In the genomic region with DNA sequence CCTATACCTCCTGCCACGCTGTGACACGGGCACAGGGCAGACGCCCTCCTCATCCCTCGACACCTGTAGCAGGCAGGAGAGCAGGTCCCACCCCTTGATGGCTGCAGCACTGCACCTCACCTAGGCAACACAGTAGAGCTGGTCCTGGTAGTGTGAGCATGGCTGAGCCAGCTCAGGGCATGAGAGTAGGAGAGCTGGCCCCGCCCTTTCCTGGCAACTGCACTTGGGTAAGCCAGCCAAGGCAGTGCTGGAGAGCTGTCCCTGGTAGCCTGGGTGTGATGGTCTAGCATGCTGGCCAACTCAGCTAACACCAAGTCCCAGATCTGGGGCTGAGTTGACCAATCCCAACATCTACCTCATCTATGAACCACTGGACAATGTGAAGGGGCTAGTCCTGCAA, we compare ENCODE assay signal across 10 mouse cellular contexts. TPM values are rescaled to one million over a fixed set of nuclear protein-coding genes. Genes with fewer than 3 reads are reported as not detected.
DNase-seq lines count a peak whose midpoint lies in the region; ATAC-seq and TF ChIP-seq lines count a peak whose summit lies in the region.
"Had no signal": no experiment of that assay in that cellular context is flagged by ENCODE, and none has a peak within 500 bp of the region (broad histone marks: within the 10 kb centered on the region; RNA-seq: fewer than 3 reads in every experiment).

No protein-coding gene starts in this region.

- no peaks in the 10 kb centered on the region for H3K4me1 ChIP-seq in forebrain, embryonic 13.5 days
- H3K4me1 ChIP-seq in forebrain, postnatal 0 days (ENCODE audit: insufficient read depth), result no peaks in the 10 kb centered on the region
- H3K4me1 ChIP-seq in liver, adult 2 months (ENCODE audit: control insufficient read depth, insufficient read depth, low read length), result peaks cover 2% of the 10 kb centered on the region; the same call in 1 of the 2 replicates
- H3K4me1 ChIP-seq in forebrain, embryonic 14.5 days (ENCODE audit: control insufficient read depth, insufficient read depth, low read length), result no peaks in the 10 kb centered on the region

- DNase-seq in forebrain, postnatal 0 days, result no peak
- DNase-seq in ES-CJ7 (ENCODE audit: low read depth, low spot score), result peak; percentile 24
- DNase-seq in gastrocnemius, postnatal 10 days, result peak; percentile 20
- peak; percentile 70 for DNase-seq in liver, adult 2 months (ENCODE audit: extremely low read depth, low read depth, low spot score)
- DNase-seq in spleen, adult 12 weeks (ENCODE audit: low spot score), result no peak
- no peak for DNase-seq in left cerebral cortex, postnatal 25 days (ENCODE audit: low spot score in 2 of 2)
- DNase-seq in forebrain, embryonic 14.5 days (ENCODE audit: low spot score), result no peak
- DNase-seq: layer of hippocampus, adult 9-11 months; right cerebral cortex, adult 18-20 months had no signal

- TF ChIP-seq POLR2A in liver, adult 2 months (IDR thresholded peaks at IDR 0.05; ENCODE audit: extremely low read depth, insufficient read depth, low read length), result no peak

- no peak overlapping the region for H3K4me2 ChIP-seq in forebrain, embryonic 13.5 days
- H3K4me2 ChIP-seq in forebrain, postnatal 0 days (ENCODE audit: low read depth), result no peak overlapping the region
- no peak overlapping the region for H3K4me2 ChIP-seq in forebrain, embryonic 14.5 days (ENCODE audit: low read length)

- TF ChIP-seq CTCF in forebrain, postnatal 0 days (IDR thresholded peaks at IDR 0.05; ENCODE audit: low read depth), result no peak
- TF ChIP-seq CTCF in liver, adult 2 months (IDR thresholded peaks at IDR 0.05; ENCODE audit: low read depth, low read length), result no peak

- peaks cover 11% of the 10 kb centered on the region; the same call in 1 of the 2 replicates for H3K79me2 ChIP-seq in liver, adult 2 months (ENCODE audit: control insufficient read depth, insufficient read depth, low read length)

- H3K36me3 ChIP-seq in forebrain, embryonic 13.5 days (ENCODE audit: poor library complexity, severe bottlenecking), result no peaks in the 10 kb centered on the region
- H3K36me3 ChIP-seq in forebrain, postnatal 0 days (ENCODE audit: insufficient read depth), result no peaks in the 10 kb centered on the region
- H3K36me3 ChIP-seq in liver, adult 2 months (ENCODE audit: control insufficient read depth, insufficient read depth, low read length), result no peaks in the 10 kb centered on the region
- H3K36me3 ChIP-seq in forebrain, embryonic 14.5 days (ENCODE audit: control insufficient read depth, insufficient read depth, low read length), result no peaks in the 10 kb centered on the region

- H3K27me3 ChIP-seq in forebrain, embryonic 13.5 days, result no peaks in the 10 kb centered on the region
- no peaks in the 10 kb centered on the region for H3K27me3 ChIP-seq in forebrain, postnatal 0 days (ENCODE audit: insufficient read depth, low read length)
- H3K27me3 ChIP-seq in liver, adult 2 months (ENCODE audit: control insufficient read depth, insufficient read depth, low read length), result no peaks in the 10 kb centered on the region
- H3K27me3 ChIP-seq in forebrain, embryonic 14.5 days (replicated peaks; ENCODE audit: control insufficient read depth, insufficient read depth, low read length), result no peaks in the 10 kb centered on the region

- no peaks in the 10 kb centered on the region for H3K9me3 ChIP-seq in forebrain, embryonic 13.5 days (replicated peaks)
- no peaks in the 10 kb centered on the region for H3K9me3 ChIP-seq in forebrain, postnatal 0 days (ENCODE audit: low read length)
- H3K9me3 ChIP-seq in forebrain, embryonic 14.5 days (replicated peaks; ENCODE audit: control insufficient read depth, low read length), result no peaks in the 10 kb centered on the region

- no peak overlapping the region for H3K27ac ChIP-seq in forebrain, embryonic 13.5 days
- no peak overlapping the region for H3K27ac ChIP-seq in forebrain, postnatal 0 days (ENCODE audit: low read depth, low read length)
- no peak overlapping the region for H3K27ac ChIP-seq in liver, adult 2 months (replicated peaks; ENCODE audit: insufficient read depth, low read depth, low read length)
- no peak overlapping the region for H3K27ac ChIP-seq in forebrain, embryonic 14.5 days (ENCODE audit: low read depth, low read length)

- no peak overlapping the region for H3K9ac ChIP-seq in forebrain, embryonic 13.5 days
- no peak overlapping the region for H3K9ac ChIP-seq in forebrain, postnatal 0 days
- H3K9ac ChIP-seq in liver, adult 2 months (ENCODE audit: low read depth, low read length), result no peak overlapping the region
- no peak overlapping the region for H3K9ac ChIP-seq in forebrain, embryonic 14.5 days (ENCODE audit: low read length)

- 0 out of 2 replicates have a peak, but pooled peaks have one; percentile 30 for ATAC-seq in forebrain, embryonic 13.5 days
- ATAC-seq in forebrain, postnatal 0 days, result no peak
- no peak for ATAC-seq in forebrain, embryonic 14.5 days

- H3K4me3 ChIP-seq in forebrain, embryonic 13.5 days, result no peak overlapping the region
- H3K4me3 ChIP-seq in forebrain, postnatal 0 days (ENCODE audit: low read depth, low read length), result no peak overlapping the region
- no peak overlapping the region for H3K4me3 ChIP-seq in liver, adult 2 months (ENCODE audit: insufficient read depth, low read depth, low read length)
- H3K4me3 ChIP-seq in forebrain, embryonic 14.5 days (ENCODE audit: low read depth, low read length), result no peak overlapping the region

- 89% methylated on average over 5 of the region's 5 CpGs for WGBS in forebrain, embryonic 13.5 days
- WGBS in forebrain, postnatal 0 days, result 94% methylated on average over 5 of the region's 5 CpGs
- WGBS in liver, adult 2 months, result 84% methylated on average over 5 of the region's 5 CpGs
- WGBS in forebrain, embryonic 14.5 days, result 92% methylated on average over 5 of the region's 5 CpGs

- intact Hi-C loops in left cerebral cortex, postnatal 25 days (cut with DNase I), result no loop called here

RNA-seq across cellular contexts. Expression of gene Tbc1d5, which starts 19.9 kb away (rescaled TPM):
- 6.8 and 6.9 TPM in 2 replicates for polyA plus RNA-seq in forebrain, embryonic 13.5 days (2015; fragmentation: Nextera tagmentation; extraction: Ambion mirVana)
- total RNA-seq in forebrain, postnatal 0 days (2014; rRNA removed), result 14.0 and 20.2 TPM in 2 replicates
- polyA plus RNA-seq in forebrain, postnatal 0 days (2015; fragmentation: Nextera tagmentation; extraction: Ambion mirVana), result 5.9 and 7.3 TPM in 2 replicates
- total RNA-seq in gastrocnemius, postnatal 10 days (2021), result 10 to 100 TPM in 1 of 2 experiments, 1 to 10 TPM in 1; 8.2 to 12.1 TPM
- 8.9 TPM in 2 replicates for total RNA-seq in liver, adult 2 months (2014; rRNA removed)
- 5.2 TPM in 2 replicates for polyA plus RNA-seq in liver, adult 2 months (2012; rRNA removed)
- total RNA-seq in left cerebral cortex, postnatal 25 days (2021), result 10 to 100 TPM; 25.4 to 26.4 TPM
- polyA plus RNA-seq in forebrain, embryonic 14.5 days (2014; fragmentation: Nextera tagmentation; extraction: Ambion mirVana), result 4.3 and 5.5 TPM in 2 replicates

Comparison
In these comparisons a context has a peak if more than half of its experiments do, and no peak if none do; other contexts are left out.
1. DNase-seq: peak in ES-CJ7 (single experiment), gastrocnemius, postnatal 10 days (single experiment) and liver, adult 2 months (single experiment); none in forebrain, postnatal 0 days (single experiment), spleen, adult 12 weeks (single experiment), left cerebral cortex, postnatal 25 days (0 of 2) and forebrain, embryonic 14.5 days (single experiment).